Mouse (Mus musculus) testis, adult 2 months (tissue): ENCODE data around the gene Gnat1.

Experiments used
- CTCF ChIP-seq: fragments of 200-500 bp; IDR thresholded peaks from 2 replicates; pipeline ENCODE4 v1.5.1; 2012; ENCODE audit warnings: low read depth, mild to moderate bottlenecking, inconsistent platforms, low read length, moderate library complexity; ENCODE audit not compliant: control insufficient read depth, insufficient read depth, insufficient replicate concordance
- POLR2A ChIP-seq: fragments of 200-500 bp; IDR thresholded peaks from 2 replicates; pipeline ENCODE4 v1.6.1; 2012; ENCODE audit warnings: low read depth, mild to moderate bottlenecking, inconsistent platforms, low read length, moderate library complexity; ENCODE audit not compliant: control insufficient read depth

GRCm38 (mm10) chr9:107666751-107667205 lies 12.7 kb downstream of the Gnat1 start:
- TF ChIP-seq CTCF, result no peak
- TF ChIP-seq POLR2A, result no peak
